Mouse (Mus musculus) olfactory bulb, adult 2 months (tissue): ENCODE measurements around the gene Wfdc17.

Source experiments
- CTCF ChIP-seq: fragments of 200-500 bp; IDR thresholded peaks from 2 replicates; pipeline ENCODE4 v1.5.1; 2012; ENCODE audit warnings: low read depth, mild to moderate bottlenecking, low read length, moderate library complexity; ENCODE audit not compliant: insufficient read depth
- POLR2A ChIP-seq: fragments of 200-500 bp; IDR thresholded peaks from 2 replicates; pipeline ENCODE4 v1.6.1; 2012; ENCODE audit warnings: mild to moderate bottlenecking, low read depth, low read length, moderate library complexity; ENCODE audit not compliant: insufficient read depth

GRCm38 (mm10) chr11:83746681-83747080, 42.9 kb downstream of the Wfdc17 start, which contains the start of gene Wfdc21:
- TF ChIP-seq CTCF (no peak), POLR2A (no peak)
